Mouse (Mus musculus) megakaryocyte, embryonic 14.5 days (primary cell): ENCODE results near the gene Ptgfrn.

Source experiments
- FLI1 ChIP-seq: IDR thresholded peaks from 2 replicates; pipeline ENCODE4 v1.6.1; 2012; ENCODE audit warnings: low read length, inconsistent platforms, mixed read lengths
- GATA1 ChIP-seq: IDR thresholded peaks from 3 replicates; pipeline ENCODE4 v1.6.1; 2012; ENCODE audit warnings: mixed read lengths, low read length, inconsistent platforms, borderline replicate concordance

GRCm38 (mm10) chr3:101030630-101031029 is 79.4 kb downstream of the Ptgfrn start:
- TF ChIP-seq GATA1 (no peak), FLI1 (no peak)
